Mouse (Mus musculus): ENCODE results near the gene Smok3b.

The Smok3b gene

DNA sequence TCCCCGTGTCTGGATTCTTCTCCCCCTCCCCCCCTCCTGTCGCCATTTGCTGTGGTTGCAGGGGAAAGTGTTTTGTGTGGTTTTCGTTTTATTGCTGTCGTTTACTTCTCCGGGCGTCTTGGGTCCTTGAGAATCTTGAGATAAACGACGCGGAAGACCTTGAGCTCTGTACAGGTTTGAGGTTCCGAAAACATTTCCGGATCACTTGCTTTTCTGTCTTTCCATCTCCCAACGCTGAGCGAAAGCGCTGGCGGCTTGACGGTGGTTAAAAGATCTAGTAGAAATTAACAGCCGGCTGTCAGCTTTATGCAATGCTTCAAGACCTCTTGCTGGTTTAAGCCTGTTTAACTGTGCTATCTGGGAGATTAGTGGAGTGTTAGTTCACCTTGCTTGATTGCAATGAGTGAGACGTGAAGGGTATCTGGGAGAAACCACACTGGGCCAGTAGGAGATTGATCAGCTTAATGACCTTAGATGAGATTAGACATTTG, 64.2 kb downstream of the Smok3b start:
- no peak for DNase-seq (ENCODE audit: low spot score)

DNA sequence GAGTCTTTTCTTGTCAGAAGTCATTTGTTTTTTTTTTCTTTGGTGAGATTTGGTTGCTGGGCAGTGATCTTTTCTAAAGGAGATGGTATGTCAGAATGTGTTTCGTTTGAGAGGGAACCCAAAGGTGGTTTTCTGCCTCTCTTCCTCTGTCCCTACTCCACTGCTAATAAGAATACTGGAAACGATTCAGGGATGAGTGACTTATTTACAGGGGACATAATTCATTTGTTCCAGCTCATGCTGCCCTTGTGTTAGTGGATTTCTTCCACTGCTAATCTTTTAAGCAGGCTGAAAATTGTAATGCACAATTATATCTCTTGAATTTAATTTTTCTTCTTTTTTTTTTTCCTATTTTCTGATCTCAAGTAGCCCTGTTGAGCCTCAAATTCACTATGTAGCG, 65.6 kb downstream of the Smok3b start:
- no peak for DNase-seq (ENCODE audit: low spot score)

DNA sequence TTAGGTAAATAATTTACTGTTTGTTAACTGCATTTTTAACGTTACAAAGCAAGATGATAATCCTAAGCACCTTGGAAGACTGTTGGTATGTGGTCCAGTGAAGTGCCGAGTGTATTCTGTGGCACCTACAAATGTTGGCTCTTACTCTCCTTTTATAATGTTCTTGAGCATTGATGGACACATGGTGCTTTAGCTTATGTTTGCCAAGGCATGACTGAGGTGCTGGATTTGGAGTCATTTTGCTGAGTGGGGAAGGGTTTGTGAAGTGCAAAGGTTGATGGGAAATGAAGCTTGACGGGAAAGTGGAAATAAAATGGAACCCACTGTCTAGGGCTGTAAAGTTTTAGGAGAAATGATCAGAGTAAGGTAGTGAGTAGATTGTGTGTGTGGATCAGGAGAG, 67.1 kb downstream of the Smok3b start:
- no peak for DNase-seq (ENCODE audit: low spot score)

DNA sequence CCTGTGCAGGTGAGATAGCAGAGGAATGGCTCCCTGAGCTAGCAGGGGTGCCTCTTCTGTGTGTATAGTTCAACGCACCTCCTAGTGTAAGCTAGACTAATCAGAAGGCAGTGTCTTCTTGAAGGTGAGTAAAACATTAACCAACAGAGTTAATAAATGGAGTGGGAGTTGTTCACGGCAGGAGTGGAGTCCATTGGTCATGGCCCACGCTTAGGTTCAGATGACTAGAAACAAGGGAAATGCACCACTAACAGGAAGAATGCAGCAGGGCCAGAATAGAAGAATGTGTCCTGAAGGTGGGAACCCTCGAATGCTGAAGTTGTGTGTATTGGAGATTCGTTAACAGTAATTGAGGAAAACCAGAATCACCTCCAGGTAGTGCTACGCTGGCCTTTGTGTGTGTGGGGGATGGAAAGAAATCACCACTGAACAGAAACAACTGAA, 67.9 kb downstream of the Smok3b start:
- no peak for DNase-seq (ENCODE audit: low spot score)

DNA sequence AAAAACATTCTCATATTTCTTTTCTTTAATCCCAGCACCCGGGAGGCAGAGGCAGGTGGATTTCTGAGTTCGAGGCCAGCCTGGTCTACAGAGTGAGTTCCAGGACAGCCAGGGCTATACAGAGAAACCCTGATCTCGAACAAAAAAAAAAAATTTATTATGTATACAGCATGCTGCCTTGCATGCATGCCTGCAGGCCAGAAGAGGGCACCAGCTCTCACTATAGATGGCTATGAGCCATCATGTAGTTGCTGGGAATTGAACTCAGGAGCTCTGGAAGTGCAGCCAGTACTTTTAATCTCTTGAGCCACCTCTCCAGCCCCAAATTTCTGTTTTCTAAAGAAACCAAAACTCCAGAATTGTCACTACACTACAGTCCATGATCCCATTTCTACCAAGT, 69.0 kb downstream of the Smok3b start:
- no peak for DNase-seq (ENCODE audit: low spot score)

DNA sequence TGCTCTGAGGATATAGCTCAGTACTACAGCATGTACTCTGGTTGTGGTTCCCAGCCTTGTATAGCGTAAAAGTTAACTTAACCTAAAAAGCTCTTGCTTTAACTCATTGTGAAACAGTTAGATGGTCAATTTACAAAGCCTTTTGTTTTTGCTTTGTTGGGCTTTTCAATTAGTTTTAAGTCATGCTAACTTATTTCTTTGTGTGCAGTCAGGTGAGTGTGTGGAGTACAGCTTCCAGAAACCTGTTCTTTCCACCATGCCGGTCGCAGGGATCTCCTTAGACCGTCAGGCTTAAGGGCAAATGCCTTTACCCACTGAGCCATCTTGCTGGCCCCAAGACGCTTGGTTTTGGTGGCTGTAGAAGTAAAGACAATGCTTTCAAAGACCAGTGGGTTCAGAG, 69.5 kb downstream of the Smok3b start:
- no peak for DNase-seq (ENCODE audit: low spot score)

DNA sequence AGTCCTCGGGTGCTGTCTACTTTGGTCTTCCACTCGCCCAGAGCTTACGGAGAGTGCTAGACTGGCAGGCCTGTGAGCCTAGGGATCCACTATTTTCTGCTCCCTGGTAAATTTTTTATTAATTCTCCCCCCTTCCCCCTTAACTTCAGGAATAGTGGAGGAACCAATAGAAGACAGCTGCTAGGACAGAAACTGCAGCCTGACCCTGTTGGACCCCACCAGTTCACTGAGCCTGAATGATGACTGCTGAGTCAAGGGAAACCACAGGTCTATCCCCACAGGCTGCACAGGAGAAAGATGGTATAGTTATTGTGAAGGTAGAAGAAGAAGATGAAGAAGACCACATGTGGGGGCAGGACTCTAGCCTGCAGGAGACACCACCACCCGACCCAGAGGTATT, 71.5 kb downstream of the Smok3b start:
- no peak for DNase-seq (ENCODE audit: low spot score)

DNA sequence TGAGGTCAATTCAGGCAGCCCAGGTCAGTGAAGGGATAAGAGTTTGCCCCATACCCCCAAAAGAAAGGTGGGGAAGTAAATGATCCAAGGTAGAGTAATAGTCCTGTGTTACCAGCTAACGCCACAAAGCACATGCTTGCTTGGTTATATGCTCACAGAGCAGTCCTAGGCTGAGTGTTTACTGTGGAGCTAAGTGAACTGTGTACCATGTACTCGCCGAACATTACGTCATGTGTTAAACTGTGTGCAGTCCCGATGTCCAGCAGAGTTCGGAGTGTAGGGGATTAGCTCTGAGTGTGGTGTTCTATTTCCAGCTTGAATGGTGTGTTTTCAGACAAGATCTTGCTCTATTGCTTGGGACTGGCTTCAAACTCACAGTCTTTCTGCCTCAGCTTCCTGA, 73.2 kb downstream of the Smok3b start:
- DNase-seq (ENCODE audit: low spot score) = no peak
